Mouse (Mus musculus) heart, postnatal 0 days (tissue): ENCODE measurements around the gene Gnptab. TPM values are rescaled to one million over a fixed set of nuclear protein-coding genes. Genes with fewer than 3 reads are reported as not detected.

Experiments used
- ATAC-seq: fragments of 200-750 bp; cut with Nextera tagmentation; 2 replicates; pipeline ENCODE4 v1.8.0; 2017; ENCODE audit warnings: low read depth, moderate number of reproducible peaks, moderate library complexity; ENCODE audit not compliant: insufficient read depth
- DNase-seq: peaks from one replicate; pipeline ENCODE4 v3.0.0-alpha.2; 2016; ENCODE audit warnings: low spot score
- H3K27ac ChIP-seq: fragments of 300-500 bp; sonication (generic); 2 replicates; pipeline ENCODE4 v1.5.1; 2014; ENCODE audit warnings: low read depth, mild to moderate bottlenecking
- H3K27me3 ChIP-seq: fragments of 300-500 bp; sonication (generic); 2 replicates; pipeline ENCODE4 v1.6.1; 2014; ENCODE audit warnings: low read length, mixed read lengths; ENCODE audit not compliant: control insufficient read depth, insufficient read depth
- H3K36me3 ChIP-seq: fragments of 300-500 bp; sonication (generic); replicated peaks from 2 replicates; pipeline ENCODE4 v1.6.1; 2014; ENCODE audit warnings: low read length, mixed read lengths; ENCODE audit not compliant: control insufficient read depth, insufficient read depth
- H3K4me1 ChIP-seq: fragments of 300-500 bp; sonication (generic); 2 replicates; pipeline ENCODE4 v1.6.1; 2014; ENCODE audit warnings: antibody characterized with exemption; ENCODE audit not compliant: control insufficient read depth, insufficient read depth
- H3K4me2 ChIP-seq: fragments of 300-500 bp; sonication (generic); 2 replicates; pipeline ENCODE4 v1.6.1; 2014; ENCODE audit warnings: low read depth, mild to moderate bottlenecking, low read length, moderate library complexity
- H3K4me3 ChIP-seq: fragments of 300-500 bp; sonication (generic); 2 replicates; pipeline ENCODE4 v1.5.1; 2014; ENCODE audit warnings: low read depth, low read length
- H3K9ac ChIP-seq: fragments of 300-500 bp; sonication (generic); replicated peaks from 2 replicates; pipeline ENCODE4 v1.6.1; 2014; ENCODE audit warnings: low read depth, low read length, mixed read lengths
- H3K9me3 ChIP-seq: fragments of 300-500 bp; sonication (generic); replicated peaks from 2 replicates; pipeline ENCODE4 v1.6.1; 2016; ENCODE audit warnings: low read length; ENCODE audit not compliant: control insufficient read depth
- CTCF ChIP-seq: IDR thresholded peaks from 2 replicates; pipeline ENCODE4 v1.5.1; 2016; ENCODE audit warnings: antibody characterized with exemption, control low read depth, low read depth
- EP300 ChIP-seq: IDR thresholded peaks from 2 replicates; pipeline ENCODE4 v1.6.1; 2016; ENCODE audit warnings: antibody characterized with exemption, low read depth
- WGBS: fragments of 180-500 bp; shearing (Covaris S2); extraction: QIAGEN DNeasy Blood & Tissue Kit; methylation state at CpG from one replicate; pipeline ENCODE4 v1.1.7; 2014; 5-methylcytosine and 5-hydroxymethylcytosine counted together
- polyA plus RNA-seq: library from polyadenylated mRNA; unstranded; fragments of >200 nt; fragmentation: Nextera tagmentation; extraction: Ambion mirVana; gene quantifications from 2 replicates; pipeline ENCODE4 v1.2.1, GENCODE M21; 2015
- total RNA-seq: library from RNA; depleted of rRNA; stranded (reverse); fragments of >200 nt; gene quantifications from 2 replicates; pipeline ENCODE4 v1.2.3, GENCODE M21; 2014; ENCODE audit warnings: low replicate concordance

Gene Gnptab
- total and polyA plus RNA-seq, 2 experiments from 2014 or later = 8.4 to 15.8 TPM

GRCm38 (mm10) chr10:88426896-88427295 lies 48.0 kb downstream of the Gnptab start:
- Histone ChIP-seq H3K9me3 (no peaks in the 10 kb centered on the region), H3K9ac (no peak overlapping the region), H3K4me2 (no peak overlapping the region), H3K27me3 (no peaks in the 10 kb centered on the region), H3K4me3 (no peak overlapping the region), H3K27ac (no peak overlapping the region), H3K4me1 (no peaks in the 10 kb centered on the region), H3K36me3 (peaks cover 56% of the 10 kb centered on the region)
- no peak for ATAC-seq
- 54% methylated on average over 5 of the region's 5 CpGs for WGBS
- no peak for DNase-seq
- TF ChIP-seq CTCF = no peak
- no peak for TF ChIP-seq EP300

GRCm38 (mm10) chr10:88427998-88428397 lies 49.1 kb downstream of the Gnptab start:
- H3K27me3 ChIP-seq = no peaks in the 10 kb centered on the region
- H3K27ac ChIP-seq = no peak overlapping the region
- H3K36me3 ChIP-seq = peaks cover 54% of the 10 kb centered on the region
- ATAC-seq (no peak), DNase-seq (no peak)
- no peak overlapping the region for H3K4me3 ChIP-seq
- WGBS = 89% methylated on average over 6 of the region's 6 CpGs
- H3K4me2 ChIP-seq = no peak overlapping the region
- TF ChIP-seq CTCF = no peak
- no peak for TF ChIP-seq EP300
- no peaks in the 10 kb centered on the region for H3K4me1 ChIP-seq
- H3K9ac ChIP-seq = no peak overlapping the region
- no peaks in the 10 kb centered on the region for H3K9me3 ChIP-seq

GRCm38 (mm10) chr10:88441224-88441623 lies 62.3 kb downstream of the Gnptab start:
- no peak overlapping the region for H3K27ac ChIP-seq
- no peak overlapping the region for H3K9ac ChIP-seq
- DNase-seq (no peak), ATAC-seq (no peak)
- 82% methylated on average over 6 of the region's 6 CpGs for WGBS
- no peak overlapping the region for H3K4me2 ChIP-seq
- TF ChIP-seq CTCF (no peak), EP300 (no peak)
- no peaks in the 10 kb centered on the region for H3K9me3 ChIP-seq
- H3K4me3 ChIP-seq = no peak overlapping the region
- no peaks in the 10 kb centered on the region for H3K27me3 ChIP-seq
- H3K36me3 ChIP-seq = peaks cover 74% of the 10 kb centered on the region
- H3K4me1 ChIP-seq = no peaks in the 10 kb centered on the region

GRCm38 (mm10) chr10:88451221-88451620 lies 72.3 kb downstream of the Gnptab start:
- Histone ChIP-seq H3K27ac (no peak overlapping the region), H3K36me3 (peaks cover 4% of the 10 kb centered on the region), H3K4me3 (no peak overlapping the region), H3K9ac (no peak overlapping the region), H3K9me3 (no peaks in the 10 kb centered on the region), H3K4me1 (peaks cover 6% of the 10 kb centered on the region; the same call in 1 of the 2 replicates), H3K27me3 (no peaks in the 10 kb centered on the region), H3K4me2 (no peak overlapping the region)
- WGBS = 58% methylated on average over 2 of the region's 2 CpGs
- TF ChIP-seq EP300 = no peak
- TF ChIP-seq CTCF = no peak
- DNase-seq (no peak), ATAC-seq (no peak)

GRCm38 (mm10) chr10:88451990-88452389 lies 73.1 kb downstream of the Gnptab start:
- TF ChIP-seq EP300 = no peak
- no peak for TF ChIP-seq CTCF
- DNase-seq (no peak), ATAC-seq (no peak)
- Histone ChIP-seq H3K27me3 (no peaks in the 10 kb centered on the region), H3K36me3 (no peaks in the 10 kb centered on the region), H3K9me3 (no peaks in the 10 kb centered on the region), H3K4me1 (peaks cover 6% of the 10 kb centered on the region; the same call in 1 of the 2 replicates), H3K9ac (no peak overlapping the region), H3K27ac (no peak overlapping the region), H3K4me2 (no peak overlapping the region), H3K4me3 (no peak overlapping the region)
- 81% methylated on average over 6 of the region's 6 CpGs for WGBS

- Histone ChIP-seq H3K27me3 (no peaks in the 10 kb centered on the region), H3K9me3 (no peaks in the 10 kb centered on the region), H3K27ac (no peak overlapping the region), H3K4me1 (no peaks in the 10 kb centered on the region), H3K36me3 (no peaks in the 10 kb centered on the region), H3K4me2 (no peak overlapping the region), H3K4me3 (no peak overlapping the region), H3K9ac (no peak overlapping the region)
- ATAC-seq (no peak), DNase-seq (no peak)
- TF ChIP-seq EP300 = no peak
- no peak for TF ChIP-seq CTCF
- WGBS = 45% methylated on average over 6 of the region's 6 CpGs
Measured at GRCm38 (mm10) chr10:88457816-88458215, 78.9 kb downstream of the Gnptab start.
